Mouse (Mus musculus): ENCODE data around the gene Grid2. TPM values are rescaled to one million over a fixed set of nuclear protein-coding genes. Genes with fewer than 3 reads are reported as not detected.

Grid2 gene
- 0.05 and 0.19 TPM in 2 replicates for polyA plus RNA-seq (2012; rRNA removed)

DNA sequence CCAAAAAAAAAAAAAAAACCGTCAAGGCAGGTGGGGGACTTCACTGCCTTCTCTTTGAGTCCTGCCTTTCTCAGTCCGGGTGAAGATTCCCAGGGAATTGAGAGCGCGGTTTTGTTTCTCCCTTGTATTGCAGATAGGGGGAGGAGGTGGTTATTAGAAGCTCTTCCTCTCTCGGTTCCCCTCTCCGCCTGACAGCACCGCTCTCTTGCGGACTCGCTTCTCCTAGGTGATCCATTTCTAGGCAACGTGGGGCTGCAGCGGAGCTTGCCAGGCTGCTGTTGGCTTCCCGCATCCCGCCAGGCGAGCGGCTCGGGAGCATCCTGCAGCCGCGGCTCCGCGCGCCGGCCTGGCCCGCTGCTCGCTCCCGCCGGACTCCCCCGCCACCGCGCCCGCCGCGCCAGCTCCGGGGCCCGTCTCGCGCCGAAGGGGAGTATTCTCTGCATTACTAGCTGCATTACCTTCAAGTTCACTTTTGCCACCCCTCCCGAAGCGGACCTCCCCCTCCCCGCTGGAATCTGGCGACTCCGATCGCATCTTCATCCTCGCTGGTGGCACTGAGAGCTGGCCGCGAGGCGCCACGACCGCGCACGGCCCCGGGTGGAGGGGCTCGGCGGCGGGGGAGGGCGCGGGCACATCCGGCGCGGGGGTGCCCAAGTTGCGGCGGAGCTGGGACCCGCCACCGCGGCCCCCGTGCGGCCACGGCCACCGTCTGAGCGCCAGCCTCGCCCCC, at the start of gene Grid2:
Grid2 (plus strand) TSS at position 51 of the 730 bp plus-strand sequence.

DNA sequence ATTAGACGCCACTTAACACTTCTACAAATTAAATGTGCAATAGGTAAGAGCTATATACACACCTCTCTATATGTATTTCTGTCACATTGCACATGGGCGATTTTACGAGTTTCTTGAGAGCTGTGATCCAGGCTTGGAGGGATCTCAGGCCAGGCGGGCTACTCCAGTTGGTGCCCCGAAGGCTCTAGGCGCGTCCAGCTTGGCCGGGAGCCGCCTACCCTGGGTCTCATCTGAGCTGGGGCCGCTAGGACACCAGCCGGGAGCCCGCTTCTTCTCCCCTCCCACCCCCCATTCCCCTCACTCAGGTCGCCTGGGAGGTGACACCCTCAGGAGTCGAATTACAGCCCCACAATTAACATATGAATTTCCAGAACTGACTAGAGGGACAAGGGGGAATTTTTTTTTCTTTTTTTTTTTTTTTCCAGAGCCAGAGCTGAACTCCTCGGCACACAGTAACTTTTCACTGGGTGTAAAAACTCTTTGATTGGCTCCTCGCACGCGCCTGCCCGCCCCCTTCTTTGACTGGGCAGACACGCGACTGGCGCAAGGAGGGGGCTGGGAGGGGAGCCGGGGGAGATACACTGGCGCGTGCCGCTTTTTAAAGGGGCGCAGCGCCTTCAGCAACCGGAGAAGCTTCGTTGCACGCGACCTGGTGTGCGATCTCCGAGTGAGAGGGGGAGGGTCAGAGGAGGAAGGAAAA, 1473.0 kb downstream of the Grid2 start, which contains the start of gene Atoh1:
Atoh1 (plus strand) TSS at position 627 of the 700 bp plus-strand sequence.

Measured in colon, adult 2 months (tissue).